ENCODE assay signal across 8 mouse cellular contexts in genomic region chr19:12006361-12006947, GRCm38 (mm10). TPM values are rescaled to one million over a fixed set of nuclear protein-coding genes. Genes with fewer than 3 reads are reported as not detected.
DNase-seq lines count a peak whose midpoint lies in the region; ATAC-seq lines count a peak whose summit lies in the region.

No protein-coding gene starts in this region.

- intact Hi-C loops in gastrocnemius, postnatal 36 days (cut with DNase I) = loop anchor here (5.0 kb wide), 1 partner anchor 39 kb away; the partner anchor contains the start of gene Osbp

- no peaks in the 10 kb centered on the region for H3K36me3 ChIP-seq in lung, embryonic 16.5 days (ENCODE audit: control insufficient read depth, insufficient read depth, low read length)
- no peaks in the 10 kb centered on the region for H3K36me3 ChIP-seq in embryonic facial prominence, embryonic 14.5 days (ENCODE audit: control insufficient read depth, insufficient read depth, low read length)
- no peaks in the 10 kb centered on the region for H3K36me3 ChIP-seq in limb, embryonic 10.5 days
- H3K36me3 ChIP-seq in neural tube, embryonic 15.5 days = no peaks in the 10 kb centered on the region

- H3K9me3 ChIP-seq in lung, embryonic 16.5 days (ENCODE audit: control insufficient read depth, low read length) = no peaks in the 10 kb centered on the region
- no peaks in the 10 kb centered on the region for H3K9me3 ChIP-seq in embryonic facial prominence, embryonic 14.5 days (ENCODE audit: control insufficient read depth, low read length)
- no peaks in the 10 kb centered on the region for H3K9me3 ChIP-seq in limb, embryonic 10.5 days (replicated peaks)
- H3K9me3 ChIP-seq in neural tube, embryonic 15.5 days (replicated peaks) = no peaks in the 10 kb centered on the region

- H3K27me3 ChIP-seq in lung, embryonic 16.5 days (ENCODE audit: control insufficient read depth, insufficient read depth, low read depth, low read length) = no peaks in the 10 kb centered on the region
- H3K27me3 ChIP-seq in embryonic facial prominence, embryonic 14.5 days (replicated peaks; ENCODE audit: control insufficient read depth, insufficient read depth, low read length) = no peaks in the 10 kb centered on the region
- no peaks in the 10 kb centered on the region for H3K27me3 ChIP-seq in limb, embryonic 10.5 days (ENCODE audit: low read depth, poor library complexity, severe bottlenecking)
- H3K27me3 ChIP-seq in neural tube, embryonic 15.5 days (replicated peaks) = no peaks in the 10 kb centered on the region

- DNase-seq in lung, postnatal 36 days = no peak
- DNase-seq in brain, adult 2 months (ENCODE audit: low read depth, low spot score) = peak; percentile 61
- DNase-seq in embryonic facial prominence, embryonic 14.5 days (ENCODE audit: low spot score) = peak; percentile 9
- DNase-seq in limb, embryonic 10.5 days (ENCODE audit: low spot score) = peak; percentile 51
- no peak for DNase-seq in gastrocnemius, postnatal 36 days

- ATAC-seq in lung, embryonic 16.5 days (ENCODE audit: low read depth) = no peak
- no peak for ATAC-seq in embryonic facial prominence, embryonic 14.5 days (ENCODE audit: low read depth)
- no peak for ATAC-seq in neural tube, embryonic 15.5 days (ENCODE audit: low FRiP score)
- ATAC-seq in frontal cortex, adult (ENCODE audit: low TSS enrichment) = no peak; the same call in 1 of the 2 replicates

- peak overlapping the region; percentile 66 for H3K9ac ChIP-seq in lung, embryonic 16.5 days (ENCODE audit: low read length)
- H3K9ac ChIP-seq in embryonic facial prominence, embryonic 14.5 days (ENCODE audit: low read depth, low read length) = peak overlapping the region; percentile 66
- peak overlapping the region; percentile 63 for H3K9ac ChIP-seq in neural tube, embryonic 15.5 days (replicated peaks)

- 4% methylated on average over 17 of the region's 17 CpGs for WGBS in lung, embryonic 16.5 days
- WGBS in embryonic facial prominence, embryonic 14.5 days = 4% methylated on average over 17 of the region's 17 CpGs
- under 1% methylated on average over 17 of the region's 17 CpGs for WGBS in limb, embryonic 10.5 days
- 1% methylated on average over 17 of the region's 17 CpGs for WGBS in neural tube, embryonic 15.5 days

- H3K27ac ChIP-seq in lung, embryonic 16.5 days (ENCODE audit: low read length) = peak overlapping the region; percentile 53
- peak overlapping the region; percentile 58; the same call in 1 of the 2 replicates for H3K27ac ChIP-seq in embryonic facial prominence, embryonic 14.5 days (replicated peaks; ENCODE audit: low read depth, low read length)
- H3K27ac ChIP-seq in limb, embryonic 10.5 days = no peak overlapping the region
- H3K27ac ChIP-seq in neural tube, embryonic 15.5 days (replicated peaks) = peak overlapping the region; percentile 79

- peaks cover 22% of the 10 kb centered on the region for H3K4me1 ChIP-seq in lung, embryonic 16.5 days (replicated peaks; ENCODE audit: control insufficient read depth, insufficient read depth, low read length)
- peaks cover 11% of the 10 kb centered on the region for H3K4me1 ChIP-seq in embryonic facial prominence, embryonic 14.5 days (ENCODE audit: control insufficient read depth, insufficient read depth, low read length)
- peaks cover 36% of the 10 kb centered on the region for H3K4me1 ChIP-seq in limb, embryonic 10.5 days
- peaks cover 31% of the 10 kb centered on the region for H3K4me1 ChIP-seq in neural tube, embryonic 15.5 days

- H3K4me2 ChIP-seq in lung, embryonic 16.5 days (ENCODE audit: low read depth, low read length) = peak overlapping the region; percentile 57
- peak overlapping the region; percentile 67 for H3K4me2 ChIP-seq in embryonic facial prominence, embryonic 14.5 days (ENCODE audit: low read depth, low read length)
- H3K4me2 ChIP-seq in neural tube, embryonic 15.5 days = peak overlapping the region; percentile 68

- H3K4me3 ChIP-seq in lung, embryonic 16.5 days (ENCODE audit: low read length) = peak overlapping the region; percentile 62
- H3K4me3 ChIP-seq in embryonic facial prominence, embryonic 14.5 days (ENCODE audit: low read depth, low read length) = peak overlapping the region; percentile 68
- peak overlapping the region; percentile 64 for H3K4me3 ChIP-seq in limb, embryonic 10.5 days
- H3K4me3 ChIP-seq in neural tube, embryonic 15.5 days (replicated peaks) = peak overlapping the region; percentile 66

RNA-seq across cellular contexts. Expression of gene Olfr1423, which starts 34.7 kb away (rescaled TPM):
- not detected in 2 replicates for polyA plus RNA-seq in lung, embryonic 16.5 days (2015; fragmentation: Nextera tagmentation; extraction: Ambion mirVana)
- not detected in 2 replicates for polyA plus RNA-seq in embryonic facial prominence, embryonic 14.5 days (2014; fragmentation: Nextera tagmentation; extraction: Ambion mirVana)
- 0.05 and 0.06 TPM in 2 replicates for polyA plus RNA-seq in limb, embryonic 10.5 days (2016; fragmentation: Nextera tagmentation; extraction: Ambion mirVana)
- not detected in 2 replicates for polyA plus RNA-seq in neural tube, embryonic 15.5 days (2015; fragmentation: Nextera tagmentation; extraction: Ambion mirVana)
- total RNA-seq in gastrocnemius, postnatal 36 days (2021) = not detected

RNA-seq across cellular contexts. Expression of gene Osbp, which starts 40.7 kb away (rescaled TPM):
- polyA plus RNA-seq in lung, embryonic 16.5 days (2015; fragmentation: Nextera tagmentation; extraction: Ambion mirVana) = 3.1 and 4.0 TPM in 2 replicates
- 9.0 and 10.1 TPM in 2 replicates for polyA plus RNA-seq in embryonic facial prominence, embryonic 14.5 days (2014; fragmentation: Nextera tagmentation; extraction: Ambion mirVana)
- 3.3 and 3.4 TPM in 2 replicates for polyA plus RNA-seq in limb, embryonic 10.5 days (2016; fragmentation: Nextera tagmentation; extraction: Ambion mirVana)
- 3.4 and 3.8 TPM in 2 replicates for polyA plus RNA-seq in neural tube, embryonic 15.5 days (2015; fragmentation: Nextera tagmentation; extraction: Ambion mirVana)
- total RNA-seq in gastrocnemius, postnatal 36 days (2021) = 10 to 100 TPM; 57.0 to 60.8 TPM

RNA-seq across cellular contexts. Expression of gene Olfr1424, which starts 56.0 kb away (rescaled TPM):
- polyA plus RNA-seq in lung, embryonic 16.5 days (2015; fragmentation: Nextera tagmentation; extraction: Ambion mirVana) = not detected in 2 replicates
- polyA plus RNA-seq in embryonic facial prominence, embryonic 14.5 days (2014; fragmentation: Nextera tagmentation; extraction: Ambion mirVana) = not detected in 2 replicates
- not detected in 2 replicates for polyA plus RNA-seq in limb, embryonic 10.5 days (2016; fragmentation: Nextera tagmentation; extraction: Ambion mirVana)
- not detected in 2 replicates for polyA plus RNA-seq in neural tube, embryonic 15.5 days (2015; fragmentation: Nextera tagmentation; extraction: Ambion mirVana)
- total RNA-seq in gastrocnemius, postnatal 36 days (2021) = not detected

Comparison
In these comparisons a context has a peak if more than half of its experiments do, and no peak if none do; other contexts are left out.
1. DNase-seq: peak in brain, adult 2 months (single experiment), embryonic facial prominence, embryonic 14.5 days (single experiment) and limb, embryonic 10.5 days (single experiment); none in lung, postnatal 36 days (single experiment) and gastrocnemius, postnatal 36 days (0 of 2).
2. Peak in every context shown above with its lines, with median percentiles within 50 percentile points of each other: H3K4me2 ChIP-seq, H3K4me3 ChIP-seq and H3K9ac ChIP-seq.